Mouse (Mus musculus): Measurements from ENCODE around the gene Gsto2. TPM values are rescaled to one million over a fixed set of nuclear protein-coding genes. Genes with fewer than 3 reads are reported as not detected.

Gene Gsto2
- total and polyA plus RNA-seq, 2 experiments from 2014 or later = 1.7 to 11.4 TPM

GRCm38 (mm10) chr19:47862581-47862980 lies 2.8 kb upstream of the Gsto2 start:
- H3K4me2 ChIP-seq (ENCODE audit: low read depth, low read length) = no peak overlapping the region
- 81% methylated on average over 3 of the region's 3 CpGs for WGBS
- H3K4me1 ChIP-seq (ENCODE audit: control insufficient read depth, insufficient read depth) = peaks cover 7% of the 10 kb centered on the region; the same call in 1 of the 2 replicates

GRCm38 (mm10) chr19:47864051-47864450 lies 1.3 kb upstream of the Gsto2 start:
- H3K4me2 ChIP-seq (ENCODE audit: low read depth, low read length) = no peak overlapping the region
- TF ChIP-seq CTCF (IDR thresholded peaks at IDR 0.05; ENCODE audit: low read depth) (no peak), EP300 (IDR thresholded peaks at IDR 0.05; ENCODE audit: low read depth) (no peak)
- no peak overlapping the region for H3K27ac ChIP-seq (ENCODE audit: low read depth)
- H3K9me3 ChIP-seq (replicated peaks; ENCODE audit: control insufficient read depth, low read length) = no peaks in the 10 kb centered on the region
- no peak overlapping the region for H3K9ac ChIP-seq (replicated peaks; ENCODE audit: low read depth, low read length)
- WGBS = 91% methylated on average over 9 of the region's 9 CpGs
- ATAC-seq (ENCODE audit: insufficient read depth, low read depth) = no peak
- H3K4me3 ChIP-seq (ENCODE audit: low read depth, low read length) = no peak overlapping the region
- peaks cover 28% of the 10 kb centered on the region for H3K36me3 ChIP-seq (replicated peaks; ENCODE audit: control insufficient read depth, insufficient read depth, low read length)
- H3K27me3 ChIP-seq (ENCODE audit: control insufficient read depth, insufficient read depth, low read length) = no peaks in the 10 kb centered on the region
- peaks cover 7% of the 10 kb centered on the region; the same call in 1 of the 2 replicates for H3K4me1 ChIP-seq (ENCODE audit: control insufficient read depth, insufficient read depth)
- DNase-seq (ENCODE audit: low spot score) = no peak

More at GRCm38 (mm10) chr19:47862581-47862980, 2.8 kb upstream of the Gsto2 start:
- no peak overlapping the region for H3K9ac ChIP-seq (replicated peaks; ENCODE audit: low read depth, low read length)
- peaks cover 35% of the 10 kb centered on the region for H3K36me3 ChIP-seq (replicated peaks; ENCODE audit: control insufficient read depth, insufficient read depth, low read length)
- no peaks in the 10 kb centered on the region for H3K27me3 ChIP-seq (ENCODE audit: control insufficient read depth, insufficient read depth, low read length)
- no peak overlapping the region for H3K4me3 ChIP-seq (ENCODE audit: low read depth, low read length)
- H3K27ac ChIP-seq (ENCODE audit: low read depth) = no peak overlapping the region
- TF ChIP-seq CTCF (IDR thresholded peaks at IDR 0.05; ENCODE audit: low read depth) (no peak), EP300 (IDR thresholded peaks at IDR 0.05; ENCODE audit: low read depth) (no peak)
- no peak for ATAC-seq (ENCODE audit: insufficient read depth, low read depth)
- H3K9me3 ChIP-seq (replicated peaks; ENCODE audit: control insufficient read depth, low read length) = no peaks in the 10 kb centered on the region
- no peak for DNase-seq (ENCODE audit: low spot score)

GRCm38 (mm10) chr19:47864721-47865120 lies 613 bp upstream of the Gsto2 start:
- Histone ChIP-seq H3K9me3 (replicated peaks; ENCODE audit: control insufficient read depth, low read length) (no peaks in the 10 kb centered on the region), H3K36me3 (replicated peaks; ENCODE audit: control insufficient read depth, insufficient read depth, low read length) (peaks cover 28% of the 10 kb centered on the region), H3K4me3 (ENCODE audit: low read depth, low read length) (peak overlapping the region; percentile 54), H3K27me3 (ENCODE audit: control insufficient read depth, insufficient read depth, low read length) (no peaks in the 10 kb centered on the region), H3K27ac (ENCODE audit: low read depth) (0 out of 2 replicates have a peak overlapping the region, but pooled peaks have one; percentile 78), H3K4me1 (ENCODE audit: control insufficient read depth, insufficient read depth) (peaks cover 7% of the 10 kb centered on the region; the same call in 1 of the 2 replicates), H3K9ac (replicated peaks; ENCODE audit: low read depth, low read length) (no peak overlapping the region), H3K4me2 (ENCODE audit: low read depth, low read length) (peak overlapping the region; percentile 84)
- WGBS = 83% methylated on average over 7 of the region's 7 CpGs
- no peak for ATAC-seq (ENCODE audit: insufficient read depth, low read depth)
- DNase-seq (ENCODE audit: low spot score) = no peak
- TF ChIP-seq EP300 (IDR thresholded peaks at IDR 0.05; ENCODE audit: low read depth) = no peak
- no peak for TF ChIP-seq CTCF (IDR thresholded peaks at IDR 0.05; ENCODE audit: low read depth)

GRCm38 (mm10) chr19:47867628-47868175 lies 2.4 kb downstream of the Gsto2 start:
- no peak overlapping the region for H3K4me3 ChIP-seq (ENCODE audit: low read depth, low read length)
- H3K9ac ChIP-seq (replicated peaks; ENCODE audit: low read depth, low read length) = no peak overlapping the region
- DNase-seq (ENCODE audit: low spot score) = no peak
- WGBS = 54% methylated on average over 4 of the region's 4 CpGs
- peaks cover 7% of the 10 kb centered on the region; the same call in 1 of the 2 replicates for H3K4me1 ChIP-seq (ENCODE audit: control insufficient read depth, insufficient read depth)
- no peak for TF ChIP-seq EP300 (IDR thresholded peaks at IDR 0.05; ENCODE audit: low read depth)
- TF ChIP-seq CTCF (IDR thresholded peaks at IDR 0.05; ENCODE audit: low read depth) = no peak
- no peak overlapping the region for H3K4me2 ChIP-seq (ENCODE audit: low read depth, low read length)
- no peak overlapping the region for H3K27ac ChIP-seq (ENCODE audit: low read depth)
- no peak for ATAC-seq (ENCODE audit: insufficient read depth, low read depth)
- H3K36me3 ChIP-seq (replicated peaks; ENCODE audit: control insufficient read depth, insufficient read depth, low read length) = peaks cover 10% of the 10 kb centered on the region; the same call in 1 of the 2 replicates
- no peaks in the 10 kb centered on the region for H3K27me3 ChIP-seq (ENCODE audit: control insufficient read depth, insufficient read depth, low read length)
- H3K9me3 ChIP-seq (replicated peaks; ENCODE audit: control insufficient read depth, low read length) = no peaks in the 10 kb centered on the region

- 64% methylated on average over 4 of the region's 4 CpGs for WGBS
- Histone ChIP-seq H3K36me3 (replicated peaks; ENCODE audit: control insufficient read depth, insufficient read depth, low read length) (peaks cover 2% of the 10 kb centered on the region; the same call in 1 of the 2 replicates), H3K9ac (replicated peaks; ENCODE audit: low read depth, low read length) (no peak overlapping the region), H3K4me1 (ENCODE audit: control insufficient read depth, insufficient read depth) (peaks cover 7% of the 10 kb centered on the region; the same call in 1 of the 2 replicates), H3K4me3 (ENCODE audit: low read depth, low read length) (no peak overlapping the region), H3K4me2 (ENCODE audit: low read depth, low read length) (no peak overlapping the region), H3K27me3 (ENCODE audit: control insufficient read depth, insufficient read depth, low read length) (no peaks in the 10 kb centered on the region), H3K9me3 (replicated peaks; ENCODE audit: control insufficient read depth, low read length) (no peaks in the 10 kb centered on the region), H3K27ac (ENCODE audit: low read depth) (no peak overlapping the region)
- no peak for ATAC-seq (ENCODE audit: insufficient read depth, low read depth)
- no peak for DNase-seq (ENCODE audit: low spot score)
- TF ChIP-seq EP300 (IDR thresholded peaks at IDR 0.05; ENCODE audit: low read depth) (no peak), CTCF (IDR thresholded peaks at IDR 0.05; ENCODE audit: low read depth) (no peak)
Observed at GRCm38 (mm10) chr19:47868951-47869350, 3.6 kb downstream of the Gsto2 start.

GRCm38 (mm10) chr19:47869516-47869915 lies 4.2 kb downstream of the Gsto2 start:
- Histone ChIP-seq H3K36me3 (replicated peaks; ENCODE audit: control insufficient read depth, insufficient read depth, low read length) (no peaks in the 10 kb centered on the region), H3K4me2 (ENCODE audit: low read depth, low read length) (no peak overlapping the region), H3K27me3 (ENCODE audit: control insufficient read depth, insufficient read depth, low read length) (no peaks in the 10 kb centered on the region), H3K9ac (replicated peaks; ENCODE audit: low read depth, low read length) (no peak overlapping the region), H3K27ac (ENCODE audit: low read depth) (no peak overlapping the region), H3K4me1 (ENCODE audit: control insufficient read depth, insufficient read depth) (peaks cover 7% of the 10 kb centered on the region; the same call in 1 of the 2 replicates), H3K4me3 (ENCODE audit: low read depth, low read length) (no peak overlapping the region), H3K9me3 (replicated peaks; ENCODE audit: control insufficient read depth, low read length) (no peaks in the 10 kb centered on the region)
- no peak for ATAC-seq (ENCODE audit: insufficient read depth, low read depth)
- TF ChIP-seq EP300 (IDR thresholded peaks at IDR 0.05; ENCODE audit: low read depth) = no peak
- TF ChIP-seq CTCF (IDR thresholded peaks at IDR 0.05; ENCODE audit: low read depth) = no peak
- DNase-seq (ENCODE audit: low spot score) = no peak
- WGBS = 48% methylated on average over 3 of the region's 3 CpGs
